Mouse (Mus musculus) splenic B cell, adult 2 months (primary cell): ENCODE data around the gene Taar9.
A peak's percentile ranks its signal among the peaks of the same experiment; 100 is the strongest.
"Not testable (repeated sequence)": the region's sequence is repeated elsewhere in the genome, so short reads cannot be mapped to it uniquely, and the experiment has no call there.

Source experiments
- DNase-seq: peaks from one replicate; pipeline ENCODE4 v3.0.0-alpha.2; 2011; ENCODE audit warnings: low read depth, low spot score
- H3K27me3 ChIP-seq: 2 replicates; pipeline ENCODE4 v1.6.1; 2012; ENCODE audit warnings: mild to moderate bottlenecking, low read length, moderate library complexity, mixed read lengths; ENCODE audit not compliant: control insufficient read depth, poor library complexity, insufficient read depth, severe bottlenecking
- H3K36me3 ChIP-seq: 2 replicates; pipeline ENCODE4 v1.6.1; 2012; ENCODE audit warnings: mild to moderate bottlenecking, low read length, moderate library complexity, mixed read lengths; ENCODE audit not compliant: control insufficient read depth, poor library complexity, insufficient read depth, severe bottlenecking

Gene Taar9

GRCm38 (mm10) chr10:24101812-24102211, 7.5 kb downstream of the Taar9 start, which contains the start of gene Taar8c:
Taar8c (minus strand) TSS chr10:24101912.
- not testable (repeated sequence) for DNase-seq, H3K27me3 ChIP-seq, H3K36me3 ChIP-seq

- not testable (repeated sequence) for DNase-seq, H3K27me3 ChIP-seq, H3K36me3 ChIP-seq
Measured at GRCm38 (mm10) chr10:24097010-24097409, 12.3 kb downstream of the Taar9 start.

GRCm38 (mm10) chr10:24092194-24092593, 17.1 kb downstream of the Taar9 start, which contains the start of gene Taar8b:
Taar8b (minus strand) TSS chr10:24092294.
- no peaks in the 10 kb centered on the region for H3K36me3 ChIP-seq
- no peaks in the 10 kb centered on the region for H3K27me3 ChIP-seq
- DNase-seq, result no peak

GRCm38 (mm10) chr10:24087168-24087567, 22.2 kb downstream of the Taar9 start:
- Histone ChIP-seq H3K36me3 (no peaks in the 10 kb centered on the region), H3K27me3 (no peaks in the 10 kb centered on the region)
- no peak for DNase-seq

- H3K27me3 ChIP-seq, result no peaks in the 10 kb centered on the region
Measured at GRCm38 (mm10) chr10:24086555-24086954, 22.8 kb downstream of the Taar9 start.

GRCm38 (mm10) chr10:24085936-24086335, 23.4 kb downstream of the Taar9 start:
- DNase-seq, result no peak
- Histone ChIP-seq H3K36me3 (no peaks in the 10 kb centered on the region), H3K27me3 (no peaks in the 10 kb centered on the region)

More at GRCm38 (mm10) chr10:24086555-24086954, 22.8 kb downstream of the Taar9 start:
- DNase-seq, result no peak
- H3K36me3 ChIP-seq, result no peaks in the 10 kb centered on the region

GRCm38 (mm10) chr10:24080166-24080565, 29.2 kb downstream of the Taar9 start:
- peak; percentile 24 for DNase-seq
- H3K36me3 ChIP-seq, result no peaks in the 10 kb centered on the region
- no peaks in the 10 kb centered on the region for H3K27me3 ChIP-seq

GRCm38 (mm10) chr10:24076200-24076599, 33.1 kb downstream of the Taar9 start, which contains the start of gene Taar8a:
Taar8a (plus strand) TSS chr10:24076500.
- H3K36me3 ChIP-seq, H3K27me3 ChIP-seq, DNase-seq: not testable (repeated sequence)

GRCm38 (mm10) chr10:24074751-24075150, 34.6 kb downstream of the Taar9 start:
- not testable (repeated sequence) for H3K27me3 ChIP-seq, DNase-seq, H3K36me3 ChIP-seq

- Histone ChIP-seq H3K27me3 (no peaks in the 10 kb centered on the region), H3K36me3 (no peaks in the 10 kb centered on the region)
- peak; percentile 6 for DNase-seq
Measured at GRCm38 (mm10) chr10:24058986-24059385, 50.3 kb downstream of the Taar9 start.
